Mouse (Mus musculus) liver, embryonic 14.5 days (tissue): ENCODE data around the gene Clec4b2. TPM values are rescaled to one million over a fixed set of nuclear protein-coding genes. Genes with fewer than 3 reads are reported as not detected.
A peak's percentile ranks its signal among the peaks of the same experiment; 100 is the strongest.

Source experiments
- ATAC-seq: fragments of 200-750 bp; cut with Nextera tagmentation; 2 replicates; pipeline ENCODE4 v1.8.0; 2017; ENCODE audit warnings: moderate number of reproducible peaks, mild to moderate bottlenecking, moderate library complexity; ENCODE audit not compliant: insufficient read depth
- DNase-seq, 3 experiments: peaks; one replicate each; pipeline ENCODE4 v3.0.0-alpha.2; 2012 to 2013; ENCODE audit warnings: low read depth in 3 of 3, low spot score in 3 of 3
- H3K27ac ChIP-seq: fragments of 300-500 bp; sonication (generic); 2 replicates; pipeline ENCODE4 v1.5.1; 2014; ENCODE audit warnings: moderate library complexity, mild to moderate bottlenecking, control low read depth, inconsistent platforms
- H3K27me3 ChIP-seq: fragments of 300-500 bp; sonication (generic); 2 replicates; pipeline ENCODE4 v1.6.1; 2014; ENCODE audit warnings: mild to moderate bottlenecking, low read length, moderate library complexity; ENCODE audit not compliant: control insufficient read depth, insufficient read depth
- H3K36me3 ChIP-seq: fragments of 300-500 bp; sonication (generic); replicated peaks from 2 replicates; pipeline ENCODE4 v1.6.1; 2014; ENCODE audit warnings: low read depth; ENCODE audit not compliant: control insufficient read depth, insufficient read depth
- H3K4me1 ChIP-seq, 2 experiments: fragments of 200-500 bp in 1 of 2; fragments of 300-500 bp in 1 of 2; sonication (generic) in 1 of 2; replicated peaks; 2 replicates each; pipeline ENCODE4 v1.6.1; 2012 to 2014; ENCODE audit warnings: antibody characterized with exemption in 1 of 2, inconsistent platforms in 1 of 2, low read length in 1 of 2; ENCODE audit not compliant: control insufficient read depth in 2 of 2, insufficient read depth in 2 of 2
- H3K4me2 ChIP-seq: fragments of 300-500 bp; sonication (generic); 2 replicates; pipeline ENCODE4 v1.6.1; 2014; ENCODE audit warnings: low read depth, mild to moderate bottlenecking, control low read depth, moderate library complexity
- H3K4me3 ChIP-seq, 2 experiments: fragments of 200-500 bp in 1 of 2; fragments of 300-500 bp in 1 of 2; sonication (generic) in 1 of 2; 2 replicates each; pipeline ENCODE4 v1.5.1; 2012 to 2014; ENCODE audit warnings: low read depth in 2 of 2, low read length in 2 of 2, mild to moderate bottlenecking in 2 of 2, control low read depth in 1 of 2, inconsistent platforms in 1 of 2, moderate library complexity in 1 of 2; ENCODE audit not compliant: insufficient read depth in 1 of 2
- H3K9ac ChIP-seq: fragments of 300-500 bp; sonication (generic); replicated peaks from 2 replicates; pipeline ENCODE4 v1.6.1; 2014; ENCODE audit warnings: mild to moderate bottlenecking, control low read depth, moderate library complexity
- H3K9me3 ChIP-seq: fragments of 300-500 bp; sonication (generic); 2 replicates; pipeline ENCODE4 v1.6.1; 2016; ENCODE audit warnings: low read length, mixed read lengths; ENCODE audit not compliant: control insufficient read depth
- CTCF ChIP-seq: IDR thresholded peaks from 2 replicates; pipeline ENCODE4 v1.5.1; 2016; ENCODE audit warnings: antibody characterized with exemption, low read depth, control low read depth
- EP300 ChIP-seq: IDR thresholded peaks from 2 replicates; pipeline ENCODE4 v1.6.1; 2016; ENCODE audit warnings: antibody characterized with exemption, low read depth
- WGBS: fragments of 180-500 bp; shearing (Covaris S2); extraction: QIAGEN DNeasy Blood & Tissue Kit; methylation state at CpG from one replicate; pipeline ENCODE4 v1.1.7; 2014; ENCODE audit not compliant: insufficient replicate concordance; 5-methylcytosine and 5-hydroxymethylcytosine counted together
- polyA plus RNA-seq, 2 experiments: library from polyadenylated mRNA; depleted of rRNA in 1 of 2; stranded (reverse) in 1 of 2; unstranded in 1 of 2; fragments of >200 nt; fragmentation: Nextera tagmentation in 1 of 2; extraction: Ambion mirVana in 1 of 2; gene quantifications; 2 replicates each; pipeline versions ENCODE4 v1.2.1 to v1.2.3; 2012 to 2014

Gene Clec4b2
- polyA plus RNA-seq, 2 experiments: 0.08 to 0.11 TPM

- no peak overlapping the region for H3K4me2 ChIP-seq
- peaks cover 3 to 5% of the 10 kb centered on the region in 2 experiments; a peak in 3 of 4 replicates for H3K4me1 ChIP-seq
- ATAC-seq (no peak), DNase-seq (no peak)
- no peak overlapping the region for H3K27ac ChIP-seq
- no peaks in the 10 kb centered on the region for H3K36me3 ChIP-seq
- no peaks in the 10 kb centered on the region for H3K27me3 ChIP-seq
- H3K9ac ChIP-seq: no peak overlapping the region
- 68% methylated on average over 1 of the region's 1 CpGs for WGBS
- TF ChIP-seq EP300 (no peak), CTCF (no peak)
- no peaks in the 10 kb centered on the region for H3K9me3 ChIP-seq
- H3K4me3 ChIP-seq: no peak overlapping the region
Measured at GRCm38 (mm10) chr6:123211726-123212125, 39.0 kb downstream of the Clec4b2 start.

GRCm38 (mm10) chr6:123227519-123228166 lies 55.0 kb downstream of the Clec4b2 start:
- no peaks in the 10 kb centered on the region for H3K27me3 ChIP-seq
- no peaks in the 10 kb centered on the region for H3K4me1 ChIP-seq
- ATAC-seq (peak; percentile 39; the same call in 1 of the 2 replicates), DNase-seq (no peak)
- no peak overlapping the region for H3K9ac ChIP-seq
- TF ChIP-seq CTCF: no peak
- TF ChIP-seq EP300: no peak
- no peaks in the 10 kb centered on the region for H3K9me3 ChIP-seq
- 32% methylated on average over 2 of the region's 2 CpGs for WGBS
- H3K36me3 ChIP-seq: no peaks in the 10 kb centered on the region
- H3K4me2 ChIP-seq: no peak overlapping the region
- no peak overlapping the region for H3K4me3 ChIP-seq
- H3K27ac ChIP-seq: no peak overlapping the region

- Histone ChIP-seq H3K27me3 (no peaks in the 10 kb centered on the region), H3K9me3 (no peaks in the 10 kb centered on the region), H3K4me2 (no peak within 1 kb of the TSS), H3K9ac (no peak within 1 kb of the TSS), H3K36me3 (no peaks in the 10 kb centered on the region), H3K4me3 (no peak within 1 kb of the TSS), H3K4me1 (no peaks in the 10 kb centered on the region), H3K27ac (no peak within 1 kb of the TSS)
- 39% methylated on average over 3 of the region's 3 CpGs for WGBS
- DNase-seq: no peak
- no peak for ATAC-seq
- no peak for TF ChIP-seq CTCF
- no peak for TF ChIP-seq EP300
Measured at GRCm38 (mm10) chr6:123229644-123230043, 57.0 kb downstream of the Clec4b2 start, which contains the start of gene Clec4n. Gene Clec4n (plus strand): TSS chr6:123229843.

- H3K4me2 ChIP-seq: no peak overlapping the region
- H3K4me3 ChIP-seq: no peak overlapping the region
- WGBS: 33% methylated on average over 2 of the region's 2 CpGs
- H3K36me3 ChIP-seq: no peaks in the 10 kb centered on the region
- no peaks in the 10 kb centered on the region for H3K4me1 ChIP-seq
- H3K9ac ChIP-seq: no peak overlapping the region
- no peak overlapping the region for H3K27ac ChIP-seq
- DNase-seq: no peak
- ATAC-seq: no peak
- TF ChIP-seq CTCF: no peak
- TF ChIP-seq EP300: no peak
- no peaks in the 10 kb centered on the region for H3K9me3 ChIP-seq
- H3K27me3 ChIP-seq: no peaks in the 10 kb centered on the region
Measured at GRCm38 (mm10) chr6:123231149-123231548, 58.5 kb downstream of the Clec4b2 start.

GRCm38 (mm10) chr6:123237582-123237981 lies 64.9 kb downstream of the Clec4b2 start:
- no peak overlapping the region for H3K4me2 ChIP-seq
- no peaks in the 10 kb centered on the region for H3K4me1 ChIP-seq
- no peak overlapping the region for H3K9ac ChIP-seq
- ATAC-seq (no peak), DNase-seq (no peak)
- H3K9me3 ChIP-seq: no peaks in the 10 kb centered on the region
- H3K36me3 ChIP-seq: no peaks in the 10 kb centered on the region
- no peaks in the 10 kb centered on the region for H3K27me3 ChIP-seq
- no peak overlapping the region for H3K27ac ChIP-seq
- no peak overlapping the region for H3K4me3 ChIP-seq
- TF ChIP-seq CTCF: no peak
- TF ChIP-seq EP300: no peak
